Mouse (Mus musculus) layer of hippocampus, adult 9-11 months (tissue): ENCODE data around the gene Gm26602.

ENCODE experiments used
- DNase-seq: peaks from one replicate; pipeline ENCODE4 v3.0.0; 2022

Gene Gm26602

DNA sequence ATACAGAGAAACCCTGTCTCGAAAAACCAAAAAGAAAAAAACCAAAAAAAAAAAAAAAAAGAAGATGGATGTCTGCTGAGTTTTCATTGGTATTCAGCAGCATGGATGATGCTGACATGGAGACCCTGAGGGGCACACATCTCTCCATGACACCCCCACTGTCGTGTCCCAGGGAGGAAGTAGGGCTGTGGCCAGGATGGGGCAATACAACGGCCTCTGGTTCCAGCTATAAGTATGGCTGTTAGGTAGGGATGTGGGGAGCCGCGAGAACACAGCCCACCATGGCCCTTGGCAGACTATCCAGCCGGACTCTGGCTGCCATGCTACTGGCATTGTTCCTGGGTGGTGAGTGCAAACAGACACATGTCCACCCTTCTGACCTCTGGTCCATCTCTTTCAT, 24.6 kb upstream of the Gm26602 start, which contains the start of gene Elane:
Gene Elane (plus strand): TSS at position 194 of the 400 bp plus-strand sequence.
- no peak for DNase-seq

DNA sequence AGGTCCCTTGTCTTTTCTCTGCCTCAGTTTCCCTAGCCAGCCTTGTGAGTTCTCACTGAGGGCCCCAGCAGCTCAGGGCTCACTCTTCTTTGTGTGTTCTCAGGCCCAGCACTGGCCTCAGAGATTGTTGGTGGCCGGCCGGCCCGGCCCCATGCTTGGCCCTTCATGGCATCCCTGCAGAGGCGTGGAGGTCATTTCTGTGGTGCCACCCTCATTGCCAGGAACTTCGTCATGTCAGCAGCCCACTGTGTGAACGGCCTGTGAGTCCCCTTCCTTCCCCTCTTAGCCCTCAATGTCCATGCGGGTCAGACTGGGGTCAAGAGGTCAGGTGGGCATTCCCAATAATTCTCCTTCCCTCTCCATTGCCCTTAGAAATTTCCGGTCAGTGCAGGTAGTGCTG, 24.0 kb upstream of the Gm26602 start:
- DNase-seq, result no peak

DNA sequence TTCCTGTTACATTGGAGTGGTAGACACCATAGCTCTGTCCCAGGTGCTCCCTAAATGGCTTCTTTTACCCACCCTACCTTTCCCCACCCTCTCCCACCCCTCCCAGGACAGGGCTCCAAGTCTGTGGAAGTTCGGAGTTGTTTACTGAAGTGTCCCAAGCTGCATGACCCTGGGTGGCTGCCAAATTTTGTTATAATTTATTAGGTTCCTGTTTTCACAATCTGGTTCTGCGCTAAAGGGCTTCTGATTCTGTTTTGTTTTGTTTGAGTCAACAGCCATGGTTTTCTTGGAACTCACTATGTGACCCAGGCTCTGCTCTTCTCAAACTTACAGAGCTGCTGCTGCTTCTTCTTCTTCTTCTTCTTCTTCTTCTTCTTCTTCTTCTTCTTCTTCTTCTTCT, 21.3 kb upstream of the Gm26602 start:
- DNase-seq, result no peak

DNA sequence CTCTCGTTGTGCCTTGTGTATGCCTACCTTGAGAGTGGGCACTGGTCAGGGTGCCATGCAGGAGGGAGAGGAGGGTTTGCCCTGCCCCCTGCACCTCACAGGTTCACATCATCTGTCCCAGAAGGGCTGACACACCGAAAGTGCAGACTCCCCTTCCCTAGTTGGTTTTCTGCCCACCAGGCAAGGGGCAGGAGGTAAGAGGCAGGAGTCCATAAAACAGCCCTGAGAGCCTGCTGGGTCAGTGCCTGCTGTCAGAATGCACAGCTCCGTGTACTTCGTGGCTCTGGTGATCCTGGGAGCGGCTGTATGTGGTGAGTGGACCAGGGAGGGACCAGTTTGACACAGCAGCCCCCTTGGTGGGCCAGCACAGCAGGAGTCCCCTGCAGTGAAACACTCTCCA, 20.0 kb upstream of the Gm26602 start, which contains the start of gene Cfd:
Gene Cfd (plus strand): TSS at position 184 of the 400 bp plus-strand sequence.
- DNase-seq, result no peak

DNA sequence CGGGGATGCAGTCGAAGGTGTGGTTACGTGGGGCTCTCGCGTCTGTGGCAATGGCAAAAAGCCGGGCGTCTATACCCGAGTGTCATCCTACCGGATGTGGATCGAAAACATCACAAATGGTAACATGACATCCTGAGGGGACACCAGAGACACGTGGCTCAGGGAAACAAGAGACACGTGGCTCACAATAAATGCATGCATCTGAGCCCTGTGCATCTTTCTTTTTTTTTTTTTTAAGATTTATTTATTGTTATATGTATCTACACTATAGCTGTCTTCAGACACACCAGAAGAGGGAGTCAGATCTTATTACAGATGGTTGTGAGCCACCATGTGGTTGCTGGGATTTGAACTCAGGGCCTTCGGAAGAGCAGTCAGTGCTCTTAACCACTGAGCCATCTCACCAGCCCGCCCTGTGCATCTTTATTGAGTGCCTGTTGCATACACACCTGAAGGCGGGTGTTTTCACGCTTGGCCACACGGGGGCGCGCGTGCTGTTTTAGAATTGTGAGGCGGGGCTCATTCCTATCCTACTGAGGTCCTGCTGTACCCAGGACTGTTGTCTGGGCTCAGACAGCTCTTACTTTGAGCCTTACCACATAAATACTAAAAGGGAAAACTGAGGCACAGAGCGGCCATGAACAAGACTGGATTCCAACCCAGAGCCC, 18.1 kb upstream of the Gm26602 start:
- peak; percentile 69 for DNase-seq

DNA sequence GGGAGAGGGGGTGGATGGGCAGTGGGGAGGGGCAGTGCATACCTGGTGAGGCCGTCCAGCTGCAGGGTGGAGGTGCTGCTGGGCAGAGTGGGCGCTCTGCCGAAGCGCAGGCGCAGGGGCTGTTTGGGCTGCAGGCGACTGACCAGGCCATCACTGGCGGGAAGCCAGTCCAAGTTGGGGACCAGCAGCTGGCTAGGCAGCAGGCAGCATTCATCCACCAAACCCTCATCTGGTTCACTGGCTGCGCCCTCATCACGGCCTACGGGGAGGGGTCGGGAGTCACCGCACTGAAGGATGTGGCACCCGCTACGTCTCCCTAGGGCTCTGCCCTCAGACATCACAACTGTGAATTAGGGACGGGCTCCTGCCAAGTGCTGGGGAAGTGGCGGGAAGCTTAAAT, 14.3 kb upstream of the Gm26602 start:
- no peak for DNase-seq

DNA sequence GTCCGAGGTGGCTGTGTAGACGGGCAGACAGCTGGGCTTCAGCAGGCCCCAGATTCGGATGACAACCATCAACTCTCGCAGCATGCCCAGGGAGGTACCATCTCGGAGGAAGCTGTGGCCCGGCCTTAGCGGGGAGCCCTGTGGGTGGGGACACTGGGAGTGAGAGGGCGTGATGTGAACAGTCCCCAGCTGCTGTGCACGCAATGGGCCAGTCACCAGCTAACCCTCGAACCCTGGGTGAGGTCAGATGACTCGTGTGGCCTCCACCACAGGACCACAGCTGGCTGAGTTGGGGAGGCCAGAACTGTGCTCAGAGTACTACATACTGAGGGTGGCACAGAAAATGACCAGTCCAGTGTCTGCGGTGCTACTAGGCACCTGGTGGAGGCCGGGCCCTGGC, 13.8 kb upstream of the Gm26602 start:
- no peak for DNase-seq

DNA sequence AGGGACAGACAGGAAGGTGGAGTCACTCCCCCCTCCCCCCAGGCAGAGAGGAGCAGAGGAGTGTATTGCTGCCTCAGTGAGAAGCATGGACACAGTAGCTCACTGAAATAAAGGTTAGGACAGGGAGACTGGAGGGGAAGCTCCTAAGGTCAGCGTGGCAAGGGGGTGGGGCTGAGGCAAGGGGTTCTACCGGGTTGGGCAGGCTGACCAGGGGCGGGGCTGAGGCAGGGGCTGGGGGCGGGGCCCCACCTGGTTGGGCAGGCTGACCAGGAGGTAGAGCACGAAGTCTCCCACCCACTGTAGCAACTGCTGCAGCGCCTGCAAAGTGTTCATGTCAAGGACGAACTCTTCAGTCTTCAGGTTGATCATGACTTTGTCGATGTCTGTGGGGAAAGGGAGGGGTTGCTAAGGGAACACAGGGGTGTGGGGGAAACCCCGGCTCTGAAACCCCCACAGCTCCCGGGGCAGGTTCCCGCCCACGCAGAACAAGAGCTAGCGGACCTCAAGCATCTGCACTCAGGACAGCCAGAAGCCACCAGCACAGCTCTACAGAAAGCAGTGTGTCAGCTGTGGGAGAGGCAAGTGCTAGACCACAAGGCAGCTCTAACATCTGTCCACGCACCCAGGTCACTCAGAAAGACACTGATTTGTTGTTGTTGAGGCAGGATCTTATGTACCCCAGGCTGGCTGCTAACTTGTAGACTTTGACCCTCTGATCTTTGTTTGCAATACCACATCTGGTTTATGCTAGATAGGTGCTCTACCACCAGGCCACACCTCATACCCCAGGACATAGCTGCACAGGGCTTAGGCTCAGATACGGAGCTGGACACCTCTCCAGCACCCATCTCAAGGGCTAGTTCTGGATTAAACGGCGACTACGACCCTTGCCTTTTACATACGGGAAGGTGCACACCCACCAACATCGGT, 13.1 kb upstream of the Gm26602 start:
- DNase-seq, result no peak

DNA sequence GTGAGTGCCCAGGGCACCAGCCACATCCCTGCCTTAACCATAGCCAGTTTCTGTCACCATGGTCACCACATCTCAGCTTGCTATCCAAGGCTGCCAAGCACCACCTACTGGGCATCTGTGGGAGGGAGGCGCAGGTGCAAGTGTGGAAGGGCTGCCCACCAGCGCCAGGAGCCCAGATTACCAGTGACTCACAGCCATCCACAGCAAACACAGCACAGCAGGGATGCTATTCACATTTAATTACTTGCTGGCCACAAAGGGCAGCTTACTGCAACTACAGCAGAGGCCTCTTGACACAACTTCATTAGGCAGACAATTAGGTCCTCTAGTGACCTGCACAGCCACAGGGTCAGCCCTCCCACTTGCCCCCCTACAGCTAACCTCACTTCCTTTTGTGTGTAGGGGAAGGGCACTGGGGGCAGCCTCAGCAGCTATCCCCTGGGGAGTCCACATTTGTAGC, 9.7 kb upstream of the Gm26602 start:
- DNase-seq, result peak; percentile 93

DNA sequence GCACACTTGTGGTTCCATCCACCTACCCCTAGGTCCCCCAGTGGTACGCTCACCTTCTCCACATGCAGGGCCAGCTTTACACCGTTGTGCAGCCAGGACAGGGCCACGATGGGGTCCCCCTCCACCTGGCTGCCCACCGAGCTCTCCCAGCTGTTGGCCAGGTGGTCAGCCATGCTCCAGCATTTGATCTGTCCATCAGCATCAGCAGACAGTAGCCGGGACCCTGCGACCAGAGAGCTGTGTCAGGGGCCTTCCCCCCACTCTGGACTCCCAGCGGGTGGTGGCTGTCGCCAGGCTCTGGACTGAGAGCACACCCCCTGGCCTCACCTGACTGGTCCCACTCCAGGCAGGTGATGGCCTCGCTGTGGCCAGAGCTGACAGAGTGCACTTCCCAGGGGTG, 3.9 kb upstream of the Gm26602 start:
- no peak for DNase-seq

DNA sequence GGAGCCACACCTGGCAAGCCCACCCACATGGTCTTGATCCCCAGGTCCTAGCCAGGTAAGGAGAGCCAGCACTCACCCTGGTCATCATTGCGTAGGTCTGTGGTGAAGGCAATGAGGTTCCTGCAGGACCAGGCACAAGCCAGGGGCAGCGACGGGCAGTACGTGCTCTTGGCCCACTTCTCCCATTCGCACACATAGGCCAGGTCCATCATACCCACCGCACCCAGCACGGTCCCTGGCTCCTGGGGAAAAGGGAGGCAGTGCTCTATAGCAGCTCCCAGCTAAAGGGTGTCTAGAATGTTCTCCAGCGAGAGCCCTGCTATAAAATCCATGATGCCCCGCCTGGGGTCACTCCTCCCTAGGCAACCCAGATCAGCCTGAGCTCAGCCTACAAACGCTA, 3.2 kb upstream of the Gm26602 start:
- no peak for DNase-seq

DNA sequence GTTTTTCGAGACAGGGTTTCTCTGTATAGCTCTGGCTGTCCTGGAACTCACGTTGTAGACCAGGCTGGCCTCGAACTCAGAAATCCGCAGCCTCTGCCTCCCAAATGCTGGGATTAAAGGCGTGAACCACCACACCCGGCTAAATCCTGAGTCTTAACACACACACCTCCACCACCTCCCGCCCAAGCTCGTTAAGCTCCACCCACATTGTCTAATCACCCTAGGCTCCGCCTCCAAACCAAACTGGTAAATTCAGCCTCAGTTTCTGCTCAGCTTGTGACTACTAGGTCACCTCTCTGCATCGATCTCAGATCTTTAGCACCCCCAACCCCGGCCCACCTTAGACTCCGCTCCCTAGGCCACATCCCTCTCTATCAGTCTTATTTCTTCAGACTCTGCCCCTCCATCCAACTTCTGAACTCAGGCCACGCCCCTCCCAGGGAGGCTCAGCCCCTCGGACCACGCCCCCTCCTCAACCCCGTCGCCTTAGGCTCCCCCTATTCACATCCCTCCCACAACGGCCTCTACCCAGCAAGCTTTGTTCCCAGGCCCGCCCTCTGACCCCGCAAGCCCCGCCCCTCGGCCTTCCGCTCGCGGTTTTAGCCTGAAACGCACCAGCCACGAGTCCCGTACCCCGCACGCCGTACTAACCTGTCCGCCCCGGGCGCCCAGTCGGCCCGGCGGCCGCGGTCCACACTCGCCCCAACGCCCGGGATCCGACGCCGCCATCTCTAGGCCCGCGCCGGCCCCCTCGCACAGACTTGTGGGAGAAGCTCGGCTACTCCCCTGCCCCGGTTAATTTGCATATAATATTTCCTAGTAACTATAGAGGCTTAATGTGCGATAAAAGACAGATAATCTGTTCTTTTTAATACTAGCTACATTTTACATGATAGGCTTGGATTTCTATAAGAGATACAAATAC, 2.2 kb upstream of the Gm26602 start, which contains the start of gene Med16:
Gene Med16 (minus strand): TSS at position 757 of the 925 bp plus-strand sequence.
- DNase-seq, result peak; percentile 97

DNA sequence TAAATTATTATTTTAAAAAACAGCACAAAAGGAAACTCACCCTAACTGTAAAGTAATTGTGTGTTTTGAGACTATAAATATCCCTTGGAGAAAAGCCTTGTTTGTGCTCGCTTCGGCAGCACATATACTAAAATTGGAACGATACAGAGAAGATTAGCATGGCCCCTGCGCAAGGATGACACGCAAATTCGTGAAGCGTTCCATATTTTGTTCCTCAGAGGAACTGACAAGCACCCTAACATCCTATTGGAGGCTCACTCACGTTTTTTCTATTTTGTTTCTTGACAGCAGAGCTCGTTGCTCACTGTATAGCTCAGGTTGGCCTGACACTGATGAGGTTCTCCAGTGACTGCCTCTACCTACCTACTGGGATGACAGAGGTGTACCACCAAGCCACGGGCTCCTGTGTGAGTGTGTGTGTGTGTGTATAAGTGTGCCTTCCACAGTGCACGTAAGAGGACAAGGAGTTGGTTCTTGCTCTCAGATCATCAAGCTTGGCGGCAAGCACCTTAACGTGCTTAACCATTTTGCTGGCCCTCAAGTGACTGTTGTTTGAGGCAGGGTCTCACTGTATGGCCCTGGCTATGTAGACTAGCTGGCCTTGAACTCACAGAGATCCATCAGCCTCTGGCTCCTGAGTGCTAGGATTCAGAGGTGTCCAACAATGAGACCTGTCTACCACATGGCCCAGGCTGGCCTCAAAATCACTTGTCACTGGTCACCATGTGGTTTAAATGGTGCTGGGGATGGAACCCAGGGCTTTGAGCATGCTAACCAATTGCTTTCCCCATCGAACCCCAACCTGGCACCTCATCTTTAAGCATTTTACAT, 1.3 kb upstream of the Gm26602 start:
- peak; percentile 75 for DNase-seq

DNA sequence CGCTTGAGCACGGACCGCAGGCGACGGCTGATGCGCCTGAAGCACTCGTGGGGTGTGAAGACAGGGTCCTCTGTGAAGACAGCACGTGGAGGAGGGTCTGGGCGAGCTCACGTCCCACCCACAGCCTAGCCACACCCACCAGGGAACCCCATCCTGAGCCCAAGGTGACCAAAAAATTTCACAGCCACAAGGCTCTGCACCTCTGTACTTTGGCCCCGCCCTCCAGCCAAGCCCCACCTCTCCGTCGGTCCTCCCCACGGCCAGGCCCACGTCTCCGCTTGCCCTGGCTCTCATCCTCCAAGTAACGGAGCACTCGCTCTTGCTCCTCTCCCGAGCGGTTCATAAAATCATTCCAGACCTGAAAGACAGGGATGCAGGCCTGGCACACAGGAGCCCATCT, 1.8 kb downstream of the Gm26602 start:
- DNase-seq, result no peak

DNA sequence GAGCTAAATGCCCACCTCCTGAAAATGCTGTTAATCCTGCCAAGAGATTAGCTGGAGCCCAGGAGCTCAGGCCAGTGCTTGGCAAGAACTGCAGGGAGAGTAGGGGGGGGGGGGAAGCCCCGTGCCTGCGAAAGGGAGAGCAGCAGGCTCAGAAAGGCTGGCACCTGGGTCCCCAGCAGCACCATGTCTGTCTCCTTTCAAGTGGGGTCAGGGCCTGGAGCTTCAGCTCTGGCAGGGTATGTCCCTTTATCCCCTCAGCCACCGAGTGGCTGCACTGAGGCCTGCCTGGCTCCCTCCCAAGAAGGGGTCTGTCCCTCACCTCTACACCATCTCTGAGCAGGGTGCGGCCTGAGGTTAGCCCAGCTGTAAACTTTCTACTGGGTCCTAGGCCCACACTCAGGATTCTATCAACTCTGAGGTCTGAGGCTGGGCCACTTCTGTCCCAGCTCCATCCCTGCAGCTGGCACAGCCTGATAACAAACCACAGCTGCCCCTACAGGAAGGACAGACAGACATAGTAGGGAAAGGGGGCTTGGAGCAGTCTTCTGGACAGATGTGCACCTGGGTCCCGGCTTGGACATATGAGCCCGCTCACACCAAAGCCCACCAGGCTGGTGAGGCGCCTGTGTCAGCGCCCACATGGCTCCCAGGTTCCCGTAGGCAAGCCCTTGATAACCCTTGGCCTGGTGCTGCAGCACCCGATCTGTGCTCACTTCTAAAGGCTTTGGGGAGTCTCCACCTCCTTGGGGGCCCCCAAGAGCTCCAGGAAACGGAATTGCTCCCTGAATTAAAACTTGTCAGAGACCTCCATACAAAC, 3.7 kb downstream of the Gm26602 start:
- no peak for DNase-seq

DNA sequence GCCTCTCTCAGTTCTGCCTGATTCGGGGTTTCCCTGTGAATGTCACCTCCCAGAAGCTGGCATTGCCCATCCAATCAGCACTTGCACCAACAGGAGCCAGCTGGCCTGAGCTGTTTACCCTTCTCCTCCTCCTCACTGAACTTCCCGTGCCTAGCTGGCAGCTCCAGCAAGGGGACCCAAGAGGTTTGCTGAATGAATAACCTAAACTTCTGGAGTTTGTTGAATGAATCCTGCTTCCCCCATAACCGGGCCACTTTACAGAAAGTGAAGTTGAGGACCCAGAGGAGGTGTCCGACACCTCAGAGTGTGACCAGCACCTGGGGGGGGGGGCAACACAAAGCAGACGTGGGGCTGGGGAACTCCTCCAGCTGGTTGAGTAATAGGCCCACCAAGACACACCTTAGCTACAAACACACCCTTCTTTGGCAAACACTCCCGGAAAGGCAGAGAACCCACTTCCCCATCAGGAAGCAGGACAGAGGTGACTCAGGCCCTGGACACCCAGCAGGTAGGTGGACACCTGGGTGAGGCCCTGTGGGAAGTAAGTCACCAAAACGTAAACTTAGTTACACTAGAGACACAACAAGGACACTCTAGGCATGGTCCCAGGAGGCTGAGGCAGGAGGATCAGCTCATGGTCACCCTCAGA, 4.4 kb downstream of the Gm26602 start:
- no peak for DNase-seq

DNA sequence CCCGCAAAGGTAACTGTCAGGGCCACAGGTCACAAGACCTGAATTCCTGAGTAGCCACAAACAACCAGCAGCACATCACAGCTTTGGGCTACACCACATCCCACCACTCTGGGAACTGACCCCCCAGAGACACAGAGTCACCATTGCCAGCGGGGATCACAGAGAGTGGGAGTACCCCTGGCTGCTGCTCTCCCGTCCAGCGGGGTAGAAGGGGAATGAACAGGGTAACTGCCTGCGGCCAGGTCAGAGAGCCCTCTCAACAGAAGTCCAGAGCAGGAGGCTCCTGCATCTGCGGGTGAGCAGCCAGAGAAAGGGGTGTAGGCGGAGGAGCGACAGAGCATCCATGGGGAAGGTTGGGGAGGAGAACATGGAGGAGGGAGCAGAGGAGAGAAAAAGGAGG, 5.4 kb downstream of the Gm26602 start:
- no peak for DNase-seq

DNA sequence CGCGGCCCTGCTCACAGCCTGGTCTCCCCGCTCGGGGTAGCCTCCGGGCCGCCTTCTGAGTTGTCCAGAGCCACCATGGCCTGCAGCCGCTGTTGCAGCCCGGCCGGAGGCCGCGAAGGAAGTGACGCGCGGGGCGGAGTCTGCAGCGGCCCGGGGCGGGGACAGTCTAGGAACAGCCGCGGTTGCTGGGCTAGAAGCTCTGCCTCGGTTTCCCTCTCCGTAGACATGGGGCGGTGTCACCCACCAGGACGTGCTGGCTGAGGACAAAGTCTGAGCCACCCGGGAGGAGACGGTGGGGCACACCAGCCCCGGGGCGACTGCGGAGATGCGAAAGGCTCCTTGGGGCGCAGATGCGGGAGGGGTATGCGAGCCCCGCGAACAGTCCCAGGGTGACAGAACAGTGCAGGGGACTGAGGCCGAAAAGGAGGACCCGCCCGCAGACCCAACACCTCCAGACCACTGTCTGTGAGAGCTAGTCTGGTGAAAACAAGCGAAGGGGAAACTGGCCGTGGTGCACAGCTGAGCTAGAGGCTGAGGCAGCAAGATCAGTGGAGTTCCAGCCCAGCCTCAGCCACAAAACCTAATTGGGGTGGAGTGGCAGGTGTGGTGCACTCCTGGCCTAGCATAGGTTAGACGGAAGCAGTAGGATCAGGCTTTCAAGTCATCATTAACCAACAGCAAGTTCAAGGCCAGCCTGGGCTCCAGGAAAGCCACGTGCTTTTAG, 6.3 kb downstream of the Gm26602 start, which contains the start of gene Kiss1r:
Gene Kiss1r (plus strand): TSS at position 164 of the 724 bp plus-strand sequence.
- peak; percentile 81 for DNase-seq

DNA sequence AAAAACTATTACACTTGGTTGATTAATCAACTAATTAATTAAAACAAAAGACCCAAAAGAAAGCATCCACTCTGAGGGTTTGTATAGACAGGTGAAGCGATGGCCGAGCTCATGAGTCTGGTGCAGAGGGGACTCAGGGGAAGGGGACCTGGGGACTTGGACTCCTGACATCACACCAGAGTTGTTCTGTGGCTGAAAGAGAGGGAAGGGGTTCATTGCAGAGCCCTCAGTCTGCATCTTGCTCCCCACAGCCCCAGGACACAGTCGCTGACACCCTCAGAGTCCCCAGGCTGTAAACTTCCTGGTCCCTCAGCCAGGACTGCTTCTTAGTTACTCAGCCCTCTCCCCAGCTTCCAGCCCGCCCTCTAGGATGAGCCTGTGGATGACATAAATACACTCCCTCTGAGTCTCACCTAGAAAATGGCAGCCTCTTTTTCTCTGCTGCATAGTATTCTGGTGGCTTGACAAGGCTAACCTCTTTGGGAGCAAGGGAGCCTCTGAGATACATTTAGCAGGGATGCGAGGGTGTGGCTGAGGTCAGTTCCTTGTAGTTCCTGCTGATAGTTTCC, 7.0 kb downstream of the Gm26602 start:
- DNase-seq, result no peak
